Comparison of ENCODE assay signal across 16 mouse cellular contexts in genomic region chr14:99159940-99160339, GRCm38 (mm10).
DNase-seq lines count a peak whose midpoint lies in the region; ATAC-seq lines count a peak whose summit lies in the region.
"Had no signal": no experiment of that assay in that cellular context is flagged by ENCODE, and none has a peak within 500 bp of the region (broad histone marks: within the 10 kb centered on the region; RNA-seq: fewer than 3 reads in every experiment).

No protein-coding gene starts in this region.

- no peak overlapping the region for H3K27ac ChIP-seq in hindbrain, embryonic 16.5 days (ENCODE audit: low read depth, low read length)
- H3K27ac ChIP-seq in hindbrain, embryonic 11.5 days (ENCODE audit: low read depth, low read length): no peak overlapping the region
- H3K27ac ChIP-seq in midbrain, embryonic 14.5 days (replicated peaks; ENCODE audit: low read depth, low read length): no peak overlapping the region
- H3K27ac ChIP-seq: embryonic facial prominence, embryonic 13.5 days; kidney, postnatal 0 days; midbrain, embryonic 12.5 days had no signal

- H3K9me3 ChIP-seq in hindbrain, embryonic 16.5 days (ENCODE audit: control insufficient read depth, low read length): no peaks in the 10 kb centered on the region
- no peaks in the 10 kb centered on the region for H3K9me3 ChIP-seq in hindbrain, embryonic 11.5 days (ENCODE audit: control insufficient read depth, low read length)
- no peaks in the 10 kb centered on the region for H3K9me3 ChIP-seq in midbrain, embryonic 14.5 days (ENCODE audit: control insufficient read depth, low read length)
- H3K9me3 ChIP-seq: embryonic facial prominence, embryonic 13.5 days; midbrain, embryonic 12.5 days had no signal

- WGBS in hindbrain, embryonic 16.5 days: 41% methylated on average over 6 of the region's 6 CpGs
- WGBS in hindbrain, embryonic 11.5 days: 69% methylated on average over 6 of the region's 6 CpGs
- WGBS in midbrain, embryonic 14.5 days: 49% methylated on average over 6 of the region's 6 CpGs

- peak; percentile 77 for ATAC-seq in hindbrain, embryonic 16.5 days
- ATAC-seq in hindbrain, embryonic 11.5 days (ENCODE audit: low FRiP score): no peak
- ATAC-seq in common myeloid progenitor, adult 5-6 weeks (replicated peaks; ENCODE audit: low read depth, poor library complexity, severe bottlenecking): peak; percentile 47
- ATAC-seq in midbrain, embryonic 14.5 days (ENCODE audit: low FRiP score, low TSS enrichment): no peak

- no peak overlapping the region for H3K9ac ChIP-seq in hindbrain, embryonic 16.5 days (ENCODE audit: low read depth, low read length)
- H3K9ac ChIP-seq in hindbrain, embryonic 11.5 days (ENCODE audit: low read depth, low read length): no peak overlapping the region
- no peak overlapping the region for H3K9ac ChIP-seq in midbrain, embryonic 14.5 days (replicated peaks; ENCODE audit: low read length)
- H3K9ac ChIP-seq: embryonic facial prominence, embryonic 13.5 days; midbrain, embryonic 12.5 days had no signal

- H3K36me3 ChIP-seq in hindbrain, embryonic 16.5 days (ENCODE audit: control insufficient read depth, insufficient read depth, low read length): peaks cover 4% of the 10 kb centered on the region; the same call in 1 of the 2 replicates
- H3K36me3 ChIP-seq in hindbrain, embryonic 11.5 days (ENCODE audit: control insufficient read depth, insufficient read depth, low read length): no peaks in the 10 kb centered on the region
- H3K36me3 ChIP-seq in midbrain, embryonic 14.5 days (ENCODE audit: control insufficient read depth, insufficient read depth, low read length): peaks cover 11% of the 10 kb centered on the region; the same call in 1 of the 2 replicates

- H3K4me2 ChIP-seq in hindbrain, embryonic 16.5 days (ENCODE audit: low read length): no peak overlapping the region
- no peak overlapping the region for H3K4me2 ChIP-seq in hindbrain, embryonic 11.5 days (replicated peaks; ENCODE audit: low read depth, low read length)
- no peak overlapping the region for H3K4me2 ChIP-seq in midbrain, embryonic 14.5 days (ENCODE audit: low read length)
- H3K4me2 ChIP-seq: embryonic facial prominence, embryonic 13.5 days; liver, embryonic 11.5 days; midbrain, embryonic 12.5 days had no signal

- no peak for DNase-seq in hindbrain, embryonic 11.5 days (ENCODE audit: low spot score)
- peak; percentile 76 for DNase-seq in 416B (ENCODE audit: low read depth)
- DNase-seq in midbrain, embryonic 14.5 days: peak; percentile 39
- DNase-seq in urinary bladder, postnatal 36 days (ENCODE audit: low spot score in 2 of 2): no peak
- no peak for DNase-seq in ovary, adult 18-20 months (ENCODE audit: low spot score)
- DNase-seq in cerebellum, adult 11 months: no peak
- DNase-seq: cerebellum, adult 9-11 months; gastrocnemius, postnatal 14 days; kidney, adult 11 months; thymus, postnatal 25 days had no signal

- H3K27me3 ChIP-seq in hindbrain, embryonic 16.5 days (replicated peaks; ENCODE audit: control insufficient read depth, insufficient read depth, low read length): no peaks in the 10 kb centered on the region
- H3K27me3 ChIP-seq in hindbrain, embryonic 11.5 days (ENCODE audit: control insufficient read depth, insufficient read depth, low read length): no peaks in the 10 kb centered on the region
- no peaks in the 10 kb centered on the region for H3K27me3 ChIP-seq in midbrain, embryonic 14.5 days (ENCODE audit: control insufficient read depth, insufficient read depth, low read length)
- H3K27me3 ChIP-seq: embryonic facial prominence, embryonic 13.5 days; midbrain, embryonic 12.5 days had no signal

- no peak overlapping the region for H3K4me3 ChIP-seq in hindbrain, embryonic 16.5 days (ENCODE audit: low read length)
- H3K4me3 ChIP-seq in hindbrain, embryonic 11.5 days (ENCODE audit: low read depth, low read length): no peak overlapping the region
- no peak overlapping the region for H3K4me3 ChIP-seq in midbrain, embryonic 14.5 days (replicated peaks; ENCODE audit: low read depth, low read length)
- H3K4me3 ChIP-seq: embryonic facial prominence, embryonic 13.5 days; midbrain, embryonic 12.5 days had no signal

- H3K4me1 ChIP-seq in hindbrain, embryonic 16.5 days (ENCODE audit: control insufficient read depth, insufficient read depth, low read depth, low read length): no peaks in the 10 kb centered on the region
- no peaks in the 10 kb centered on the region for H3K4me1 ChIP-seq in hindbrain, embryonic 11.5 days (replicated peaks; ENCODE audit: control insufficient read depth, insufficient read depth, low read length)
- no peaks in the 10 kb centered on the region for H3K4me1 ChIP-seq in midbrain, embryonic 14.5 days (ENCODE audit: control insufficient read depth, insufficient read depth, low read length)
- H3K4me1 ChIP-seq: embryonic facial prominence, embryonic 13.5 days; midbrain, embryonic 12.5 days had no signal

Comparison
In these comparisons a context has a peak if more than half of its experiments do, and no peak if none do; other contexts are left out.
1. ATAC-seq: peak in hindbrain, embryonic 16.5 days (single experiment) and common myeloid progenitor, adult 5-6 weeks (single experiment); none in hindbrain, embryonic 11.5 days (single experiment) and midbrain, embryonic 14.5 days (single experiment).
2. DNase-seq: peak in 416B (single experiment) and midbrain, embryonic 14.5 days (single experiment); none in hindbrain, embryonic 11.5 days (single experiment), urinary bladder, postnatal 36 days (0 of 2), ovary, adult 18-20 months (single experiment) and cerebellum, adult 11 months (single experiment).